Mouse (Mus musculus): ENCODE measurements around the gene Ppard. TPM values are rescaled to one million over a fixed set of nuclear protein-coding genes. Genes with fewer than 3 reads are reported as not detected.

Ppard gene
- polyA plus RNA-seq, 1 experiment from 2014 or later, result 3.5 TPM

DNA sequence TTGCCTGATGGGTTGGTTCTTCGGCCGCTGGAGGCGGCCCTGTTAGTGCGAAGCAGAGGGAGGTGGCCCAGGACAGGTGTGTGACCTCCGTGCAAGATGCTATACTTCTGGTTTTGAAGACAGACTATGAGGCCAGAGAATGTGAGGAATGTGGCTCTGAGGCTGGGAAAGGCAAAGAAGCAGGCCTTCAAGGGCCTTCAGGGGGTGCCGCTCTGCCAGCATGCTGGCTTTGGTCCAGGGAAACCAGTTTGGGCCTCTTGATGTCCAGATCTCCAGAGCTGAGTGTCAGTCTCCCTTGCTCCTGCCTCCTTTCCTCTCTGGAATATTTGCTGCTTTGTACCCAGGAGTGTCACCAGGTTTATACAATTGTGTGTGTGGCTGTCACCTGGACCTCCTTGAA lies 9.8 kb downstream of the Ppard start:
- 89% methylated on average over 6 of the region's 6 CpGs for WGBS
- no peak overlapping the region for H3K4me3 ChIP-seq (ENCODE audit: low read depth, low read length)
- ATAC-seq (ENCODE audit: low FRiP score), result no peak

GRCm38 (mm10) chr17:28244214-28244613 lies 11.7 kb downstream of the Ppard start:
- H3K27ac ChIP-seq (ENCODE audit: low read depth, low read length), result peak overlapping the region; percentile 24; the same call in 1 of the 2 replicates
- no peak overlapping the region for H3K4me2 ChIP-seq (replicated peaks; ENCODE audit: low read depth, low read length)

More for the DNA sequence above, 9.8 kb downstream of the Ppard start:
- Histone ChIP-seq H3K9me3 (ENCODE audit: control insufficient read depth, low read length) (no peaks in the 10 kb centered on the region), H3K36me3 (ENCODE audit: control insufficient read depth, insufficient read depth, low read length) (no peaks in the 10 kb centered on the region), H3K9ac (ENCODE audit: low read depth, low read length) (no peak overlapping the region), H3K4me1 (replicated peaks; ENCODE audit: control insufficient read depth, insufficient read depth, low read length) (no peaks in the 10 kb centered on the region), H3K27ac (ENCODE audit: low read depth, low read length) (no peak overlapping the region), H3K4me2 (replicated peaks; ENCODE audit: low read depth, low read length) (no peak overlapping the region), H3K27me3 (ENCODE audit: control insufficient read depth, insufficient read depth, low read length) (no peaks in the 10 kb centered on the region)
- DNase-seq (ENCODE audit: low spot score), result no peak

DNA sequence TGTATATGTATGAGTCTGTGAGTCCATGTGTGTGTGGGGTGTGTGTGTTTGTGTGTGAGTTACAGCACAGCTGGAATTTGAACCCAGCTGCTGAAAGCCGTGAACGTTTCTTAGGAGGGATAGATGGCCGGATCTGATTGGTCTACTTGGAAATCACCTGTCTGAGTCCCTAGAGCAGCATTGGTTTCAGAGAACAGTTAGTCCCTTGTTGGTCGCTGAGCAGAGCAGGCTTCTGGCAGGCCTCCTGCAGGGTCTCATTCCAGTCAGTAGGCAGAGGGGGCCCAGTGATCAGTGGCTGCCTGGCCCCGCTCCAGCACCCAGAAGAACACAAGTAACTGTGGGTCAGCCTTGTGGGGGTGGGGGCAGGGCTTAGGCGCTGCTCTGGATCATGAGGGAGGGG lies 12.2 kb downstream of the Ppard start:
- Histone ChIP-seq H3K36me3 (ENCODE audit: control insufficient read depth, insufficient read depth, low read length) (no peaks in the 10 kb centered on the region), H3K4me1 (replicated peaks; ENCODE audit: control insufficient read depth, insufficient read depth, low read length) (no peaks in the 10 kb centered on the region), H3K4me2 (replicated peaks; ENCODE audit: low read depth, low read length) (no peak overlapping the region), H3K4me3 (ENCODE audit: low read depth, low read length) (no peak overlapping the region), H3K9me3 (ENCODE audit: control insufficient read depth, low read length) (no peaks in the 10 kb centered on the region), H3K27ac (ENCODE audit: low read depth, low read length) (peak overlapping the region; percentile 24; the same call in 1 of the 2 replicates), H3K27me3 (ENCODE audit: control insufficient read depth, insufficient read depth, low read length) (no peaks in the 10 kb centered on the region), H3K9ac (ENCODE audit: low read depth, low read length) (no peak overlapping the region)
- WGBS, result 47% methylated on average over 6 of the region's 6 CpGs
- ATAC-seq (ENCODE audit: low FRiP score) (no peak), DNase-seq (ENCODE audit: low spot score) (no peak)

More at GRCm38 (mm10) chr17:28244214-28244613, 11.7 kb downstream of the Ppard start:
- no peaks in the 10 kb centered on the region for H3K4me1 ChIP-seq (replicated peaks; ENCODE audit: control insufficient read depth, insufficient read depth, low read length)
- no peaks in the 10 kb centered on the region for H3K27me3 ChIP-seq (ENCODE audit: control insufficient read depth, insufficient read depth, low read length)
- DNase-seq (ENCODE audit: low spot score) (no peak), ATAC-seq (ENCODE audit: low FRiP score) (no peak)
- no peaks in the 10 kb centered on the region for H3K36me3 ChIP-seq (ENCODE audit: control insufficient read depth, insufficient read depth, low read length)
- 80% methylated on average over 6 of the region's 6 CpGs for WGBS
- no peak overlapping the region for H3K9ac ChIP-seq (ENCODE audit: low read depth, low read length)
- H3K4me3 ChIP-seq (ENCODE audit: low read depth, low read length), result no peak overlapping the region
- H3K9me3 ChIP-seq (ENCODE audit: control insufficient read depth, low read length), result no peaks in the 10 kb centered on the region

DNA sequence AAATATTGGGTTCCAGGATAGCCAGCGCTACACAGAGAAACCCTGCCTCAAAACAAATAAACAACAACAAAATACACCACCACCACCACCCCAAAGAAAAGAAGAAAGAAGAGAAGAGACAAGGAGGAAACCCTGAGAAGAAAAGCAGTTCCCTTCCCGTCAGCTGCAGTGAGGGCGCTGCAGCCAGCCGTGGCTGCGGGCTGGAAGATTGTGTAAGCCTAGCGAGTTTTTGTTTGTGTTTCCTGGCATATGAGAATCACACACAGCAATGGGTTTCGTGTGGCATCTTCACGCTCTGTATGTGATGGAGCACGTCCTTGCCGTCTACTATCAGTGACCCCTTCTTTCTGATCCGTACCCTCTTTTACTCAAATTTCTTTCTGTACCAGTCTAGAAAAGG lies 14.1 kb downstream of the Ppard start:
- Histone ChIP-seq H3K9me3 (ENCODE audit: control insufficient read depth, low read length) (no peaks in the 10 kb centered on the region), H3K27ac (ENCODE audit: low read depth, low read length) (no peak overlapping the region), H3K36me3 (ENCODE audit: control insufficient read depth, insufficient read depth, low read length) (no peaks in the 10 kb centered on the region), H3K27me3 (ENCODE audit: control insufficient read depth, insufficient read depth, low read length) (no peaks in the 10 kb centered on the region), H3K4me2 (replicated peaks; ENCODE audit: low read depth, low read length) (no peak overlapping the region), H3K9ac (ENCODE audit: low read depth, low read length) (no peak overlapping the region), H3K4me3 (ENCODE audit: low read depth, low read length) (no peak overlapping the region), H3K4me1 (replicated peaks; ENCODE audit: control insufficient read depth, insufficient read depth, low read length) (no peaks in the 10 kb centered on the region)
- WGBS, result 80% methylated on average over 11 of the region's 11 CpGs
- DNase-seq (ENCODE audit: low spot score) (no peak), ATAC-seq (ENCODE audit: low FRiP score) (no peak)

DNA sequence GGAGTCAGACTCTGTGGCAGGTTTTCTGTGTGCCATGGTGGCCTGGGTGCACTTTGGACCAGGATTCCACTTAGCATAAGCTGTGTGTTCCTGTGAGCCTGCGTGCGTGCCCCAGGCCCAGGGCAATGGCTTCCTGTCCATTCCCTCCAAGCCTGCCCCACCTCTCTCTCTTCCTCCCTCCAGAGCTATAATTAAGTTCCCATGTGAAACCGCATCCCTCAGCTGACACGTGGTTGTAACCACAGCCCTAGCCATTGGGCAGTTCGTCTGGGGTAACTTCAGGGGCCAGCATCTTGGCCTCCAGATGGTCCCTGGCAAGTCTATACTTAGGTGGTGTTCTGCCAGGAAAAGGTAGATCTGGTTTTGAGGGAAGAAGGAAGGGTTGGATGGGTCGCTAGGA lies 15.1 kb downstream of the Ppard start:
- 65% methylated on average over 6 of the region's 6 CpGs for WGBS
- H3K9me3 ChIP-seq (ENCODE audit: control insufficient read depth, low read length), result no peaks in the 10 kb centered on the region
- DNase-seq (ENCODE audit: low spot score), result no peak
- no peak overlapping the region for H3K27ac ChIP-seq (ENCODE audit: low read depth, low read length)
- H3K9ac ChIP-seq (ENCODE audit: low read depth, low read length), result no peak overlapping the region
- H3K4me2 ChIP-seq (replicated peaks; ENCODE audit: low read depth, low read length), result no peak overlapping the region
- H3K27me3 ChIP-seq (ENCODE audit: control insufficient read depth, insufficient read depth, low read length), result no peaks in the 10 kb centered on the region
- H3K4me3 ChIP-seq (ENCODE audit: low read depth, low read length), result no peak overlapping the region
- H3K4me1 ChIP-seq (replicated peaks; ENCODE audit: control insufficient read depth, insufficient read depth, low read length), result no peaks in the 10 kb centered on the region
- H3K36me3 ChIP-seq (ENCODE audit: control insufficient read depth, insufficient read depth, low read length), result no peaks in the 10 kb centered on the region
- ATAC-seq (ENCODE audit: low FRiP score), result no peak

GRCm38 (mm10) chr17:28249062-28249461 lies 16.6 kb downstream of the Ppard start:
- H3K4me3 ChIP-seq (ENCODE audit: low read depth, low read length), result no peak overlapping the region
- WGBS, result 87% methylated on average over 12 of the region's 12 CpGs
- no peaks in the 10 kb centered on the region for H3K9me3 ChIP-seq (ENCODE audit: control insufficient read depth, low read length)
- no peak overlapping the region for H3K27ac ChIP-seq (ENCODE audit: low read depth, low read length)
- no peaks in the 10 kb centered on the region for H3K4me1 ChIP-seq (replicated peaks; ENCODE audit: control insufficient read depth, insufficient read depth, low read length)
- H3K27me3 ChIP-seq (ENCODE audit: control insufficient read depth, insufficient read depth, low read length), result no peaks in the 10 kb centered on the region
- no peak for DNase-seq (ENCODE audit: low spot score)
- H3K36me3 ChIP-seq (ENCODE audit: control insufficient read depth, insufficient read depth, low read length), result no peaks in the 10 kb centered on the region
- no peak for ATAC-seq (ENCODE audit: low FRiP score)
- no peak overlapping the region for H3K4me2 ChIP-seq (replicated peaks; ENCODE audit: low read depth, low read length)
- H3K9ac ChIP-seq (ENCODE audit: low read depth, low read length), result 0 out of 2 replicates have a peak overlapping the region, but pooled peaks have one; percentile 11

DNA sequence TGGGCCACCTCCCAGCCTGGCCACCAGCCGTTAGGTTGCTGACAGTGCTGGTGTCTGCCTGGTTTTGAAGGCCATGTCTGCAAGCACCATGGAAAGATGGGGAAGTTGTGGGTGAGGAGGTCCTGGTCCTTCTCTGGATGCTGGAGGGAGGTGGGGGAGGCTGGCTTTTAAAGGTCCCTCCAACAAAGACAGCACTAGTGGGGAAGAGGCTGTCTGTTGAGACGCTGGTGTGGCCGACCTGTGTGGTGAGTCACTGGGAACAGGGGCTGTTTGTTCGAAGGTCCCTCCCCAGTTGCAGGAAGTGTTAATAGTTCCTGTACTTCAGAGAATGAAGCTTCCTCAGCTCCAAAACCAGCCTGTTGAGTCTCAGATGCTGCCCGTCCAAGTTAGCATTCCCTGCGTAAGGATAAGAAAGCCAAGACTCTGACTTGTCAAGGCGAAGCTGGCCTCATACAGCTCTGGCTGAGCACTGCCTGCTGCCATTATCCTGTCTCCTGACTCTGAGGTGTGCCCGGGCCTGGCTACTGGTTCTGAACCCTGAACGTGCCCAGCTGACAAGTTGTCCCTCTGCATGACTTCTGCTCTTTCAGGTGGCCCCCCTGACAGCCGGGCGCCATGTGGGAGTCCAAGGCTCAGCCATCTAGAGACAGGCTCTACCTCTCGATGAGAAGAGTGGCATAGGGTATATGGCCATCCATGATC lies 19.2 kb downstream of the Ppard start:
- Histone ChIP-seq H3K9ac (ENCODE audit: low read depth, low read length) (no peak overlapping the region), H3K4me2 (replicated peaks; ENCODE audit: low read depth, low read length) (no peak overlapping the region), H3K27ac (ENCODE audit: low read depth, low read length) (no peak overlapping the region), H3K4me3 (ENCODE audit: low read depth, low read length) (no peak overlapping the region), H3K9me3 (ENCODE audit: control insufficient read depth, low read length) (no peaks in the 10 kb centered on the region), H3K4me1 (replicated peaks; ENCODE audit: control insufficient read depth, insufficient read depth, low read length) (no peaks in the 10 kb centered on the region), H3K36me3 (ENCODE audit: control insufficient read depth, insufficient read depth, low read length) (no peaks in the 10 kb centered on the region), H3K27me3 (ENCODE audit: control insufficient read depth, insufficient read depth, low read length) (no peaks in the 10 kb centered on the region)
- 88% methylated on average over 12 of the region's 12 CpGs for WGBS
- no peak for ATAC-seq (ENCODE audit: low FRiP score)
- DNase-seq (ENCODE audit: low spot score), result no peak

DNA sequence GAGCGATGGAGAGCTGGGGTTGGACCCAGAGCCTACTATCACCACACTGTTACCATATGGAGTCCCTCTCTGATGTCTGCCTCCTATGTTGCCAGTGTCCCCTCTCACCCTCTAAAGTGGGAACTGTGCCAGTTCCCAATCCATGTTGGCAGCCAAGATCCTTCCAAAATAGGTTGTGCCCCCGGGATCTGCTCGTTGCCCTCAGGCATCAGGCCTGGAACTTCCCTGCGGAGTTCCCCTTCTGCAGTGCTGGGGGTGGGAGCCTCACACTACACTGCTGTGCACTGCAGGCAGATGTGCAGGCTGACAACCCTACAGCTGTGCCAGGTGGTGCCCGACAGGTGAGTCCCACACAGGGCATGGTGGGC lies 19.8 kb downstream of the Ppard start:
- DNase-seq (ENCODE audit: low spot score), result no peak
- H3K9ac ChIP-seq (ENCODE audit: low read depth, low read length), result no peak overlapping the region
- no peaks in the 10 kb centered on the region for H3K27me3 ChIP-seq (ENCODE audit: control insufficient read depth, insufficient read depth, low read length)
- H3K4me1 ChIP-seq (replicated peaks; ENCODE audit: control insufficient read depth, insufficient read depth, low read length), result no peaks in the 10 kb centered on the region
- no peak overlapping the region for H3K27ac ChIP-seq (ENCODE audit: low read depth, low read length)
- H3K36me3 ChIP-seq (ENCODE audit: control insufficient read depth, insufficient read depth, low read length), result no peaks in the 10 kb centered on the region
- H3K4me2 ChIP-seq (replicated peaks; ENCODE audit: low read depth, low read length), result no peak overlapping the region
- H3K4me3 ChIP-seq (ENCODE audit: low read depth, low read length), result no peak overlapping the region
- WGBS, result 88% methylated on average over 5 of the region's 5 CpGs
- no peak for ATAC-seq (ENCODE audit: low FRiP score)
- no peaks in the 10 kb centered on the region for H3K9me3 ChIP-seq (ENCODE audit: control insufficient read depth, low read length)

GRCm38 (mm10) chr17:28253216-28253615 lies 20.7 kb downstream of the Ppard start:
- WGBS, result 74% methylated on average over 7 of the region's 7 CpGs
- Histone ChIP-seq H3K9me3 (ENCODE audit: control insufficient read depth, low read length) (no peaks in the 10 kb centered on the region), H3K4me2 (replicated peaks; ENCODE audit: low read depth, low read length) (no peak overlapping the region), H3K36me3 (ENCODE audit: control insufficient read depth, insufficient read depth, low read length) (no peaks in the 10 kb centered on the region), H3K4me3 (ENCODE audit: low read depth, low read length) (no peak overlapping the region), H3K9ac (ENCODE audit: low read depth, low read length) (no peak overlapping the region), H3K27me3 (ENCODE audit: control insufficient read depth, insufficient read depth, low read length) (no peaks in the 10 kb centered on the region), H3K27ac (ENCODE audit: low read depth, low read length) (no peak overlapping the region), H3K4me1 (replicated peaks; ENCODE audit: control insufficient read depth, insufficient read depth, low read length) (no peaks in the 10 kb centered on the region)
- ATAC-seq (ENCODE audit: low FRiP score), result no peak
- DNase-seq (ENCODE audit: low spot score), result peak; percentile 10
